In the genomic region with DNA sequence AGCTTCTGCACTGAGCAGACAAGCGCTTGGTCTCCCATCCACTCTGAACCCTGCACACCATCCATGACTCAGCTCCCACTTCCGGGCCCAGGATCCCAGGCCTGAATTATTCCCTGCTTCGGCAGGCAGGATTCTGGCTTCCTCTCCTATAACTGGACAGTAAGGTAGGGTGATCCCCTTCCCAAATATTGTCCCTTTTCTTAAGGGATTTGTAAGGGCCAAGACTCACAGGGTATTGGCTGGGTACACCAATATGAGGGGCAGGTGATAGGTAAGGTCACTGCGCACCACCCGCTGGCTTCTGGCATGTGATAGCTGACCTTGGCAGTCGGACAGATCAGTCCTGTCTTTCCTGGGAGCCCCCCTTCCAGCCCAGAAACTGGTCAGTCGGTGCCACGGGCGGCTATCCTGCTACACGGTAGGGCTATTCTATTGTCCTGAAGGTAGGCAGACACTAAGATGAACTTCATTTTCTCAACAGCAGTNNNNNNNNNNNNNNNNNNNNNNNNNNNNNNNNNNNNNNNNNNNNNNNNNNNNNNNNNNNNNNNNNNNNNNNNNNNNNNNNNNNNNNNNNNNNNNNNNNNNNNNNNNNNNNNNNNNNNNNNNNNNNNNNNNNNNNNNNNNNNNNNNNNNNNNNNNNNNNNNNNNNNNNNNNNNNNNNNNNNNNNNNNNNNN, we compare ENCODE assay signal across 8 mouse cellular contexts. TPM values are rescaled to one million over a fixed set of nuclear protein-coding genes. Genes with fewer than 3 reads are reported as not detected.
DNase-seq lines count a peak whose midpoint lies in the region; TF ChIP-seq lines count a peak whose summit lies in the region.

No protein-coding gene starts in this region.

- 44% methylated on average over 10 of the region's 10 CpGs for WGBS in liver, adult 2 months

- no peak for TF ChIP-seq CTCF in C2C12 (IDR thresholded peaks at IDR 0.05; ENCODE audit: control insufficient read depth, insufficient read depth, insufficient read length)
- no peak for TF ChIP-seq CTCF in embryonic fibroblast, embryonic 13.5 days (IDR thresholded peaks at IDR 0.05; ENCODE audit: borderline replicate concordance, insufficient read depth, low read length)
- TF ChIP-seq CTCF in liver, adult 2 months (IDR thresholded peaks at IDR 0.05; ENCODE audit: low read depth, low read length), result no peak

- H3K27me3 ChIP-seq in C2C12 (ENCODE audit: control insufficient read depth, insufficient read depth, insufficient read length), result no peaks in the 10 kb centered on the region
- no peaks in the 10 kb centered on the region for H3K27me3 ChIP-seq in liver, adult 2 months (ENCODE audit: control insufficient read depth, insufficient read depth, low read length)

- peak; percentile 23 for DNase-seq in gastrocnemius, adult 18-20 months (ENCODE audit: low spot score)
- DNase-seq in gastrocnemius, adult 8-10 months (ENCODE audit: low spot score in 2 of 2), result no peak
- peak; percentile 51 for DNase-seq in liver, adult 2 months (ENCODE audit: extremely low read depth, low read depth, low spot score)
- DNase-seq in right cerebral cortex, postnatal 25 days, result no peak
- DNase-seq in embryo, embryonic 9.5 days (ENCODE audit: extremely low spot score), result no peak
- DNase-seq in natural killer cell, adult 2 months (ENCODE audit: low spot score in 2 of 2), result no peak

- peak overlapping the region; percentile 9 for H3ac ChIP-seq in C2C12 (ENCODE audit: control insufficient read depth, insufficient read length, low read depth)

- peak overlapping the region; percentile 99 for H3K27ac ChIP-seq in embryonic fibroblast, embryonic 13.5 days (ENCODE audit: insufficient read depth, low read length)
- H3K27ac ChIP-seq in liver, adult 2 months (replicated peaks; ENCODE audit: insufficient read depth, low read depth, low read length), result peak overlapping the region; percentile 48

- peaks cover 73% of the 10 kb centered on the region for H3K79me3 ChIP-seq in C2C12 (ENCODE audit: low read depth)

- peaks cover 90% of the 10 kb centered on the region for H3K79me2 ChIP-seq in C2C12 (ENCODE audit: control insufficient read depth, insufficient read depth)
- H3K79me2 ChIP-seq in liver, adult 2 months (ENCODE audit: control insufficient read depth, insufficient read depth, low read length), result peaks cover 11% of the 10 kb centered on the region

- H3K9ac ChIP-seq in liver, adult 2 months (ENCODE audit: low read depth, low read length), result peak overlapping the region; percentile 23; the same call in 1 of the 2 replicates

- peaks cover 36% of the 10 kb centered on the region for H3K4me1 ChIP-seq in embryonic fibroblast, embryonic 13.5 days (ENCODE audit: control insufficient read depth, insufficient read depth, low read length)
- H3K4me1 ChIP-seq in liver, adult 2 months (ENCODE audit: control insufficient read depth, insufficient read depth, low read length), result peaks cover 36% of the 10 kb centered on the region

- no peak overlapping the region for H3K4me3 ChIP-seq in C2C12 (ENCODE audit: insufficient read depth, poor library complexity, severe bottlenecking)
- no peak overlapping the region for H3K4me3 ChIP-seq in embryonic fibroblast, embryonic 13.5 days (ENCODE audit: insufficient read depth, low read length)
- no peak overlapping the region for H3K4me3 ChIP-seq in liver, adult 2 months (ENCODE audit: insufficient read depth, low read depth, low read length)

- peaks cover 70% of the 10 kb centered on the region for H3K36me3 ChIP-seq in C2C12 (ENCODE audit: control insufficient read depth, insufficient read depth)
- no peaks in the 10 kb centered on the region for H3K36me3 ChIP-seq in liver, adult 2 months (ENCODE audit: control insufficient read depth, insufficient read depth, low read length)

- 0 out of 2 replicates have a peak, but pooled peaks have one; percentile 19 for TF ChIP-seq POLR2A in embryonic fibroblast, embryonic 13.5 days (IDR thresholded peaks at IDR 0.05; ENCODE audit: low read depth, low read length)
- no peak for TF ChIP-seq POLR2A in liver, adult 2 months (IDR thresholded peaks at IDR 0.05; ENCODE audit: extremely low read depth, insufficient read depth, low read length)

TF ChIP-seq in C2C12, 6 proteins besides CTCF, POLR2A, EP300 and RAD21:
- no peak for TF ChIP-seq FOSL1 (IDR thresholded peaks at IDR 0.05; ENCODE audit: insufficient read depth, low read length, poor library complexity, severe bottlenecking)

RNA-seq across cellular contexts. Expression of a gene that starts 13.9 kb away (rescaled TPM):
- 10 to 100 TPM; 68.3 to 89.6 TPM for total RNA-seq in gastrocnemius, adult 18-20 months (2021)
- 10 to 100 TPM; 59.0 to 76.0 (median 67.8) TPM for total RNA-seq in gastrocnemius, adult 8-10 months (2022)
- 1,441 TPM for polyA plus RNA-seq in C2C12 (2012; fragmentation: generic; extraction: Trizol)
- polyA plus RNA-seq in embryonic fibroblast, embryonic 13.5 days (2011; ENCODE audit: insufficient read length, low read depth, missing spikeins), result 401 and 426 TPM in 2 replicates
- total RNA-seq in liver, adult 2 months (2014; rRNA removed), result 28.2 and 38.5 TPM in 2 replicates
- 41.0 and 44.7 TPM in 2 replicates for polyA plus RNA-seq in liver, adult 2 months (2012; rRNA removed)

RNA-seq across cellular contexts. Expression of a gene that starts 34.9 kb away (rescaled TPM):
- total RNA-seq in gastrocnemius, adult 18-20 months (2021), result 1 to 10 TPM; 1.4 to 2.0 TPM
- 1 to 10 TPM in 2 of 4 experiments, under 1 TPM in 2; 0.48 to 1.2 (median 1.00) TPM for total RNA-seq in gastrocnemius, adult 8-10 months (2022)
- polyA plus RNA-seq in C2C12 (2012; fragmentation: generic; extraction: Trizol), result 0.69 TPM
- polyA plus RNA-seq in embryonic fibroblast, embryonic 13.5 days (2011; ENCODE audit: insufficient read length, low read depth, missing spikeins), result 0.25 and 0.63 TPM in 2 replicates
- total RNA-seq in liver, adult 2 months (2014; rRNA removed), result 23.4 and 37.9 TPM in 2 replicates
- 109 and 117 TPM in 2 replicates for polyA plus RNA-seq in liver, adult 2 months (2012; rRNA removed)

RNA-seq across cellular contexts. Expression of a gene that starts 36.3 kb away (rescaled TPM):
- under 1 TPM; 0.17 to 0.18 TPM for total RNA-seq in gastrocnemius, adult 18-20 months (2021)
- under 1 TPM; 0.07 to 0.31 (median 0.15) TPM for total RNA-seq in gastrocnemius, adult 8-10 months (2022)
- polyA plus RNA-seq in C2C12 (2012; fragmentation: generic; extraction: Trizol), result 14.9 TPM
- 25.7 and 33.6 TPM in 2 replicates for polyA plus RNA-seq in embryonic fibroblast, embryonic 13.5 days (2011; ENCODE audit: insufficient read length, low read depth, missing spikeins)
- total RNA-seq in liver, adult 2 months (2014; rRNA removed), result under 0.01 TPM in 2 replicates
- 0.02 and 0.04 TPM in 2 replicates for polyA plus RNA-seq in liver, adult 2 months (2012; rRNA removed)

RNA-seq across cellular contexts. Expression of a gene that starts 52.2 kb away (rescaled TPM):
- not detected for total RNA-seq in gastrocnemius, adult 18-20 months (2021)
- total RNA-seq in gastrocnemius, adult 8-10 months (2022), result not detected
- polyA plus RNA-seq in C2C12 (2012; fragmentation: generic; extraction: Trizol), result 0.07 TPM
- polyA plus RNA-seq in embryonic fibroblast, embryonic 13.5 days (2011; ENCODE audit: insufficient read length, low read depth, missing spikeins), result not detected in 2 replicates
- 0.18 and 0.20 TPM in 2 replicates for total RNA-seq in liver, adult 2 months (2014; rRNA removed)
- polyA plus RNA-seq in liver, adult 2 months (2012; rRNA removed), result 0.32 and 0.46 TPM in 2 replicates

RNA-seq across cellular contexts. Expression of a gene that starts 57.0 kb away (rescaled TPM):
- total RNA-seq in gastrocnemius, adult 18-20 months (2021), result 10 to 100 TPM; 90.8 to 95.9 TPM
- total RNA-seq in gastrocnemius, adult 8-10 months (2022), result 10 to 100 TPM; 83.0 to 95.4 (median 86.1) TPM
- 136 TPM for polyA plus RNA-seq in C2C12 (2012; fragmentation: generic; extraction: Trizol)
- 74.4 and 81.1 TPM in 2 replicates for polyA plus RNA-seq in embryonic fibroblast, embryonic 13.5 days (2011; ENCODE audit: insufficient read length, low read depth, missing spikeins)
- 104 and 125 TPM in 2 replicates for total RNA-seq in liver, adult 2 months (2014; rRNA removed)
- polyA plus RNA-seq in liver, adult 2 months (2012; rRNA removed), result 201 and 204 TPM in 2 replicates

Comparison
In these comparisons a context has a peak if more than half of its experiments do, and no peak if none do; other contexts are left out.
1. DNase-seq: peak in gastrocnemius, adult 18-20 months (single experiment) and liver, adult 2 months (single experiment); none in gastrocnemius, adult 8-10 months (0 of 2), right cerebral cortex, postnatal 25 days (single experiment), embryo, embryonic 9.5 days (single experiment) and natural killer cell, adult 2 months (0 of 2).